Mouse (Mus musculus) neural tube, embryonic 11.5 days (tissue): ENCODE measurements around the gene Akap1. TPM values are rescaled to one million over a fixed set of nuclear protein-coding genes. Genes with fewer than 3 reads are reported as not detected.
A peak's percentile ranks its signal among the peaks of the same experiment; 100 is the strongest.
"Not testable (repeated sequence)": the region's sequence is repeated elsewhere in the genome, so short reads cannot be mapped to it uniquely, and the experiment has no call there.

Source experiments
- ATAC-seq: fragments of 200-750 bp; cut with Nextera tagmentation; 2 replicates; pipeline ENCODE4 v1.8.0; 2017; ENCODE audit warnings: moderate number of reproducible peaks, mild to moderate bottlenecking, moderate TSS enrichment, moderate library complexity; ENCODE audit not compliant: insufficient read depth, low FRiP score, low TSS enrichment
- DNase-seq: peaks from one replicate; pipeline ENCODE4 v3.0.0-alpha.2; 2015; ENCODE audit warnings: low spot score
- H3K27ac ChIP-seq: fragments of 300-500 bp; sonication (generic); 2 replicates; pipeline ENCODE4 v1.5.1; 2014; ENCODE audit warnings: low read depth, mild to moderate bottlenecking, low read length
- H3K27me3 ChIP-seq: fragments of 300-500 bp; sonication (generic); 2 replicates; pipeline ENCODE4 v1.6.1; 2014; ENCODE audit warnings: mild to moderate bottlenecking, low read length, mixed read lengths; ENCODE audit not compliant: control insufficient read depth, insufficient read depth
- H3K36me3 ChIP-seq: fragments of 300-500 bp; sonication (generic); 2 replicates; pipeline ENCODE4 v1.6.1; 2014; ENCODE audit warnings: mild to moderate bottlenecking, low read length, moderate library complexity, mixed read lengths; ENCODE audit not compliant: control insufficient read depth, insufficient read depth
- H3K4me1 ChIP-seq: fragments of 300-500 bp; sonication (generic); 2 replicates; pipeline ENCODE4 v1.6.1; 2014; ENCODE audit warnings: low read length, mixed read lengths; ENCODE audit not compliant: control insufficient read depth, insufficient read depth
- H3K4me2 ChIP-seq: fragments of 300-500 bp; sonication (generic); 2 replicates; pipeline ENCODE4 v1.6.1; 2014; ENCODE audit warnings: low read depth, mild to moderate bottlenecking, moderate library complexity
- H3K4me3 ChIP-seq: fragments of 300-500 bp; sonication (generic); 2 replicates; pipeline ENCODE4 v1.5.1; 2014; ENCODE audit warnings: low read depth, low read length
- H3K9ac ChIP-seq: fragments of 300-500 bp; sonication (generic); 2 replicates; pipeline ENCODE4 v1.6.1; 2014; ENCODE audit warnings: mild to moderate bottlenecking, low read length
- H3K9me3 ChIP-seq: fragments of 300-500 bp; sonication (generic); 2 replicates; pipeline ENCODE4 v1.6.1; 2016; ENCODE audit warnings: low read length; ENCODE audit not compliant: control insufficient read depth
- WGBS: fragments of 180-500 bp; shearing (Covaris S2); extraction: QIAGEN DNeasy Blood & Tissue Kit; methylation state at CpG from one replicate; pipeline ENCODE4 v1.1.7; 2014; 5-methylcytosine and 5-hydroxymethylcytosine counted together
- polyA plus RNA-seq: library from polyadenylated mRNA; unstranded; fragments of >200 nt; fragmentation: Nextera tagmentation; extraction: Ambion mirVana; gene quantifications from 2 replicates; pipeline ENCODE4 v1.2.1, GENCODE M21; 2014

Gene Akap1
- polyA plus RNA-seq, 1 experiment from 2014 or later = 18.0 TPM

GRCm38 (mm10) chr11:88899561-88899960 is 35.2 kb upstream of the Akap1 start:
- Histone ChIP-seq H3K4me3 (no peak overlapping the region), H3K9me3 (no peaks in the 10 kb centered on the region), H3K9ac (no peak overlapping the region), H3K27ac (no peak overlapping the region), H3K36me3 (no peaks in the 10 kb centered on the region), H3K27me3 (0 out of 2 replicates have a peak, but pooled peaks cover 3% of the 10 kb centered on the region), H3K4me2 (no peak overlapping the region), H3K4me1 (no peaks in the 10 kb centered on the region)
- no peak for ATAC-seq
- 92% methylated on average over 6 of the region's 6 CpGs for WGBS
- no peak for DNase-seq

GRCm38 (mm10) chr11:88898380-88898763 is 34.0 kb upstream of the Akap1 start:
- Histone ChIP-seq H3K4me3 (no peak overlapping the region), H3K4me2 (no peak overlapping the region), H3K27me3 (0 out of 2 replicates have a peak, but pooled peaks cover 3% of the 10 kb centered on the region), H3K4me1 (no peaks in the 10 kb centered on the region), H3K9ac (no peak overlapping the region), H3K9me3 (no peaks in the 10 kb centered on the region), H3K36me3 (no peaks in the 10 kb centered on the region), H3K27ac (no peak overlapping the region)
- 81% methylated on average over 4 of the region's 4 CpGs for WGBS
- DNase-seq (no peak), ATAC-seq (no peak)

- H3K4me2 ChIP-seq = no peak overlapping the region
- no peak for DNase-seq
- no peaks in the 10 kb centered on the region for H3K36me3 ChIP-seq
Measured at GRCm38 (mm10) chr11:88897624-88898379, 33.4 kb upstream of the Akap1 start.

GRCm38 (mm10) chr11:88895800-88896232 is 31.4 kb upstream of the Akap1 start:
- not testable (repeated sequence) for H3K9ac ChIP-seq, H3K4me1 ChIP-seq, H3K27ac ChIP-seq, H3K4me2 ChIP-seq, H3K27me3 ChIP-seq, DNase-seq, H3K36me3 ChIP-seq, H3K9me3 ChIP-seq, ATAC-seq
- H3K4me3 ChIP-seq = 0 out of 2 replicates have a peak overlapping the region, but pooled peaks have one; percentile 15
- 24% methylated on average over 21 of the region's 39 CpGs for WGBS

More at GRCm38 (mm10) chr11:88897624-88898379, 33.4 kb upstream of the Akap1 start:
- Histone ChIP-seq H3K4me3 (no peak overlapping the region), H3K27ac (no peak overlapping the region), H3K27me3 (0 out of 2 replicates have a peak, but pooled peaks cover 3% of the 10 kb centered on the region), H3K9me3 (no peaks in the 10 kb centered on the region), H3K9ac (no peak overlapping the region), H3K4me1 (no peaks in the 10 kb centered on the region)
- no peak for ATAC-seq
- whole genome bisulfite sequencing = 49% methylated on average over 15 of the region's 15 CpGs

- H3K4me3 ChIP-seq, H3K9ac ChIP-seq, H3K4me2 ChIP-seq, H3K27me3 ChIP-seq, DNase-seq, H3K4me1 ChIP-seq, H3K27ac ChIP-seq, H3K9me3 ChIP-seq, H3K36me3 ChIP-seq, ATAC-seq: not testable (repeated sequence)
- 39% methylated on average over 15 of the region's 20 CpGs for WGBS
Measured at GRCm38 (mm10) chr11:88895235-88895634, 30.8 kb upstream of the Akap1 start.

- not testable (repeated sequence) for ATAC-seq, H3K9me3 ChIP-seq, H3K4me2 ChIP-seq, DNase-seq, H3K27me3 ChIP-seq, H3K36me3 ChIP-seq, H3K4me1 ChIP-seq, H3K9ac ChIP-seq, H3K4me3 ChIP-seq, H3K27ac ChIP-seq
- WGBS = 93% methylated on average over 11 of the region's 14 CpGs
Measured at GRCm38 (mm10) chr11:88894279-88894678, 29.9 kb upstream of the Akap1 start.

GRCm38 (mm10) chr11:88893501-88893900 is 29.1 kb upstream of the Akap1 start:
- not testable (repeated sequence) for H3K4me3 ChIP-seq, H3K4me1 ChIP-seq, DNase-seq, H3K9ac ChIP-seq, H3K27me3 ChIP-seq, H3K9me3 ChIP-seq, ATAC-seq, H3K36me3 ChIP-seq, H3K27ac ChIP-seq, H3K4me2 ChIP-seq
- WGBS = no CpG with 5 or more reads among the region's 8 CpGs

- H3K9ac ChIP-seq, H3K4me3 ChIP-seq, H3K27ac ChIP-seq, H3K27me3 ChIP-seq, H3K9me3 ChIP-seq, DNase-seq, H3K4me1 ChIP-seq, ATAC-seq, H3K4me2 ChIP-seq, H3K36me3 ChIP-seq: not testable (repeated sequence)
- 94% methylated on average over 19 of the region's 24 CpGs for WGBS
Measured at GRCm38 (mm10) chr11:88892789-88893188, 28.4 kb upstream of the Akap1 start.

GRCm38 (mm10) chr11:88891921-88892561 is 27.7 kb upstream of the Akap1 start:
- not testable (repeated sequence) for H3K9ac ChIP-seq, H3K27me3 ChIP-seq, H3K27ac ChIP-seq, H3K36me3 ChIP-seq, DNase-seq, ATAC-seq, H3K4me2 ChIP-seq, H3K4me1 ChIP-seq, H3K9me3 ChIP-seq, H3K4me3 ChIP-seq
- WGBS = 96% methylated on average over 17 of the region's 24 CpGs
